Mouse (Mus musculus): ENCODE measurements around the gene Bcan. TPM values are rescaled to one million over a fixed set of nuclear protein-coding genes. Genes with fewer than 3 reads are reported as not detected.
A peak's percentile ranks its signal among the peaks of the same experiment; 100 is the strongest.

Gene Bcan
- polyA plus RNA-seq, 1 experiment from 2014 or later, result not detected

DNA sequence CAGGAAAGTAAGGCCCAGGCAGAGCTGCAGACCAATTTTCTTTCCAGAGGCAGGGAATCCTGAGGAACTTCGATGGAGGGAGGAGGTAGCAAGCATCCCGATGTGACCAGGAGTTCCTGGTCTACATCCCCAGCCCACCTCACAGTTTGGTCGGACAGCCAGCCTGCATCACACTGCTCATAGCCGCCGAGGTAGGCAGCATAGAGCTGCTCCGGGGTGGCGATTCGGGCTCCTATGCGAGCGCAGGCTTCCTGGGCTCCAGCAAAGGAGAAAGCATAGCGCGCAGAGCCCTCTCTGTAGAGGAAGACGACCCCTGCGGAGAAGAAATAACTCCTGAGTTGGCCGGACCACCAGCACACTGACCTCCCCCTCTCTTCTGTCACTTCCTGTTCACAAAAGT is 3.6 kb downstream of the Bcan start:
- Histone ChIP-seq H3K4me1 (ENCODE audit: insufficient read depth) (no peaks in the 10 kb centered on the region), H3K27me3 (ENCODE audit: insufficient read depth, low read length) (peaks cover 89% of the 10 kb centered on the region), H3K36me3 (ENCODE audit: insufficient read depth) (no peaks in the 10 kb centered on the region), H3K9me3 (ENCODE audit: low read depth, low read length) (no peaks in the 10 kb centered on the region), H3K9ac (no peak overlapping the region), H3K27ac (ENCODE audit: low read depth) (no peak overlapping the region), H3K4me3 (ENCODE audit: low read depth, low read length) (no peak overlapping the region; the same call in 1 of the 2 replicates), H3K4me2 (peak overlapping the region; percentile 58; the same call in 1 of the 2 replicates)
- no peak for TF ChIP-seq CTCF (IDR thresholded peaks at IDR 0.05; ENCODE audit: low read depth)
- WGBS, result 3% methylated on average over 15 of the region's 15 CpGs
- ATAC-seq (ENCODE audit: insufficient read depth), result no peak
- DNase-seq, result no peak

DNA sequence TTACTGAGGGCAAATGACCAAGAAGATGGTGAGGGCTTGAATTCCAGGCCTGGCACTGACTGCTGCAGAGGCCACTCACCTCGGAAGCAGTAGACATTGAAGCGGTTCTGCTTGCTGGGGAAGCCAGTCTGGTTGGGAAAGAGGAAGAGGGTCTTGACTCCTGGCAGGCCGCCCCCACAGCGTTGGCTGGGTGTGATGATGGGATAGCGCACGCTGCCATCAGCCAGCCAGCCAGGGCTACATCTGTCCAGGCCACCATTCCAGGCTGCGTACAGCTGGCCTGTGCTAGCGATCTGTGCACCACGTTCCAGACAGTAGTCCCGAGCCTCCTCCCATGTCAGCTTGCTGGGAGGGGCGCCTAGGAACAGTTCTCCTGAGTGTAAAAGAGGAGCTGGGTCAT is 4.7 kb downstream of the Bcan start:
- Histone ChIP-seq H3K27ac (ENCODE audit: low read depth) (no peak overlapping the region), H3K27me3 (ENCODE audit: insufficient read depth, low read length) (peaks cover 88% of the 10 kb centered on the region), H3K4me1 (ENCODE audit: insufficient read depth) (no peaks in the 10 kb centered on the region), H3K36me3 (ENCODE audit: insufficient read depth) (no peaks in the 10 kb centered on the region), H3K4me2 (no peak overlapping the region), H3K9me3 (ENCODE audit: low read depth, low read length) (no peaks in the 10 kb centered on the region), H3K9ac (no peak overlapping the region), H3K4me3 (ENCODE audit: low read depth, low read length) (no peak overlapping the region)
- no peak for ATAC-seq (ENCODE audit: insufficient read depth)
- DNase-seq, result no peak
- 23% methylated on average over 11 of the region's 11 CpGs for WGBS
- no peak for TF ChIP-seq CTCF (IDR thresholded peaks at IDR 0.05; ENCODE audit: low read depth)

DNA sequence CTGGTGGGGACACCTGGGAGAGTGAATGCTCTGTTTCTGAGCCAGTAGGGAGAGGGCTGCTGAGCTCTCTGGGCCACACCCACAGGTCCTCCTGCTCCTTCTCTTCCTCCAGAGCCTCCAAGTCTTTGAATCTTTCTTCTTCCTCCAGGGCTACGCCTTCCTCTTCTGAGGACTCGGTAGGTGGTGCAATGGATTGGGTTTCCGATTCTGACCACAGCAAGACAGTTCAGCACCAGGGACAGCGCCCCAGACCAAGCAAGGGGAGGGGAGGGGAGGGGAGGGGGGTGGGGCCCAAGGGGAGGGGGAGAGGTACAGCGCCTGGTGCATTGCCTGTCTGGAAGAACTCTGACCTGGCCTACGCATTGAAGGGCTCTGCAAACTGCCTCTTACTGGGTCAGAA is 6.6 kb downstream of the Bcan start:
- no peaks in the 10 kb centered on the region for H3K36me3 ChIP-seq (ENCODE audit: insufficient read depth)
- H3K27me3 ChIP-seq (ENCODE audit: insufficient read depth, low read length), result peaks cover 86% of the 10 kb centered on the region

DNA sequence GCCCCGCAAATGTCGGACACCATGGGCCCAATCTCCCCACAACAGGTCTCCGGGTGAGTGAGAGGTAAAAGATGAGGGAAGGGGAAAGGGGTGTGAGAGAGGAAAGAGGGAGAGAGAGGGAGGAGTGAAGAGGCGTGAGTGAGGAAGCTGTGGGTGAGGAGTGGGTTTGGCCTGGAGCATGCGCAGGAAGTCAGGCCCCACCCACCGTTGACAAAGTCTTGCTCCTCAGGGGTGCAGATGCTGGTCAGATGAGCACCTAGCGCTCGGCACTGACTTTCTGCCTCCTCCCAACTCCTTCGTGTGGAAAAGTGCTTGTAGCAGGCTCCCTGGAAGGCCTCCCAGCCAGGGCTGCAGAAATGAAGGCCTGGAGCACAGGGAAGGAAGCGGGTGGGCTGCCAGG is 10.1 kb downstream of the Bcan start:
- Histone ChIP-seq H3K27ac (ENCODE audit: low read depth) (no peak overlapping the region), H3K4me3 (ENCODE audit: low read depth, low read length) (no peak overlapping the region), H3K27me3 (ENCODE audit: insufficient read depth, low read length) (peaks cover 52% of the 10 kb centered on the region), H3K9ac (no peak overlapping the region), H3K4me1 (ENCODE audit: insufficient read depth) (peaks cover 15% of the 10 kb centered on the region), H3K4me2 (no peak overlapping the region), H3K9me3 (ENCODE audit: low read depth, low read length) (no peaks in the 10 kb centered on the region), H3K36me3 (ENCODE audit: insufficient read depth) (no peaks in the 10 kb centered on the region)
- WGBS, result 25% methylated on average over 10 of the region's 10 CpGs
- no peak for ATAC-seq (ENCODE audit: insufficient read depth)
- no peak for TF ChIP-seq CTCF (IDR thresholded peaks at IDR 0.05; ENCODE audit: low read depth)
- no peak for DNase-seq

More for the DNA sequence above, 6.6 kb downstream of the Bcan start:
- WGBS, result 3% methylated on average over 5 of the region's 6 CpGs
- H3K4me3 ChIP-seq (ENCODE audit: low read depth, low read length), result no peak overlapping the region
- no peak overlapping the region for H3K4me2 ChIP-seq
- no peaks in the 10 kb centered on the region for H3K9me3 ChIP-seq (ENCODE audit: low read depth, low read length)
- no peak for TF ChIP-seq CTCF (IDR thresholded peaks at IDR 0.05; ENCODE audit: low read depth)
- H3K4me1 ChIP-seq (ENCODE audit: insufficient read depth), result no peaks in the 10 kb centered on the region
- no peak overlapping the region for H3K27ac ChIP-seq (ENCODE audit: low read depth)
- ATAC-seq (ENCODE audit: insufficient read depth), result no peak
- no peak overlapping the region for H3K9ac ChIP-seq
- DNase-seq, result peak; percentile 82

DNA sequence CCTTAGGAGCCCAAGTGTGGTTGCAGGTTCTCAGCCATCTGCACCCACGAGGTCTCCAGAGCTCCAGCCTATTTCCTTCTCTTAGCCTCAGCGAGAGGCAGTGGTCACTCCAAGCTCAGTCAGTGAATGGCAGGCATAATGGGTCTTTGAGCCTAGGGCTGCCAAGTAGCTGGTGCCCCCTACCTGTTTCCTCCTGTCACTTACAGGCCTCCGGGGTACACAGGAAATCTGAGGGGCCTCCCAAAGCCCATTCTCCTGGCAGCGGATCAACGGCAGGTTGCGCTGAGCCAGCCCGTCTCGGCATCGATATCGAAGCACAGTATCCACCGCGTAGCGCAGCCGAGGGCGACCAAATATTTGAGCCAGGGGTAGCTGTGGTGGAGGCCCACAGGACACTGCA is 12.0 kb downstream of the Bcan start:
- 8% methylated on average over 15 of the region's 15 CpGs for WGBS
- Histone ChIP-seq H3K27me3 (ENCODE audit: insufficient read depth, low read length) (peaks cover 36% of the 10 kb centered on the region), H3K9ac (peak overlapping the region; percentile 24), H3K27ac (ENCODE audit: low read depth) (no peak overlapping the region), H3K4me1 (ENCODE audit: insufficient read depth) (peaks cover 30% of the 10 kb centered on the region), H3K9me3 (ENCODE audit: low read depth, low read length) (no peaks in the 10 kb centered on the region), H3K4me2 (peak overlapping the region; percentile 71), H3K36me3 (ENCODE audit: insufficient read depth) (no peaks in the 10 kb centered on the region), H3K4me3 (ENCODE audit: low read depth, low read length) (peak overlapping the region; percentile 30)
- ATAC-seq (ENCODE audit: insufficient read depth) (peak; percentile 1; the same call in 1 of the 2 replicates), DNase-seq (no peak)
- peak; percentile 31 for TF ChIP-seq CTCF (IDR thresholded peaks at IDR 0.05; ENCODE audit: low read depth)

DNA sequence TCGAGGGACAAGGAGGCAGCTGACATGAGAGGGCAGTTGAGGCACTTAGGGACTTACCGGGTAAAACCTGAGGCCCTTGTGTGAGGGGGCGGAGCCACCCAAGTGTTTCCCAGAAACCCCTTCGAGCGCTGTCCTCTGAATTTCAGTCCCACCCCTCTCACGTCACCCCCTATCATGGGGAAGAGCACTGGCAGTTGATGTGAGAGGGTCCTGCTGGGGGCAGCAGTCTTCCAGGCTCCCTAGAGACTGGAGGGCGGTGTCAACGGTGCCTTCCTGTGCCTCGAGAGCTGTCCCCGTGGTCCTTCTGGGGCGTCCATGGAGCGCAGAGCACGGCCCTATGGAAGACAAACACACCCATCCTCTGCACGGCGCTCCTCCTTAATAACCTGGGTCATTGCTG is 12.4 kb downstream of the Bcan start:
- no peaks in the 10 kb centered on the region for H3K36me3 ChIP-seq (ENCODE audit: insufficient read depth)
- peaks cover 32% of the 10 kb centered on the region for H3K27me3 ChIP-seq (ENCODE audit: insufficient read depth, low read length)
- 0% methylated on average over 15 of the region's 15 CpGs for WGBS
- peak overlapping the region; percentile 71 for H3K4me2 ChIP-seq
- H3K4me3 ChIP-seq (ENCODE audit: low read depth, low read length), result peak overlapping the region; percentile 30
- peaks cover 34% of the 10 kb centered on the region for H3K4me1 ChIP-seq (ENCODE audit: insufficient read depth)
- no peak overlapping the region for H3K27ac ChIP-seq (ENCODE audit: low read depth)
- H3K9me3 ChIP-seq (ENCODE audit: low read depth, low read length), result no peaks in the 10 kb centered on the region
- ATAC-seq (ENCODE audit: insufficient read depth) (peak; percentile 31), DNase-seq (peak; percentile 89)
- peak overlapping the region; percentile 24 for H3K9ac ChIP-seq
- TF ChIP-seq CTCF (IDR thresholded peaks at IDR 0.05; ENCODE audit: low read depth), result peak; percentile 30

DNA sequence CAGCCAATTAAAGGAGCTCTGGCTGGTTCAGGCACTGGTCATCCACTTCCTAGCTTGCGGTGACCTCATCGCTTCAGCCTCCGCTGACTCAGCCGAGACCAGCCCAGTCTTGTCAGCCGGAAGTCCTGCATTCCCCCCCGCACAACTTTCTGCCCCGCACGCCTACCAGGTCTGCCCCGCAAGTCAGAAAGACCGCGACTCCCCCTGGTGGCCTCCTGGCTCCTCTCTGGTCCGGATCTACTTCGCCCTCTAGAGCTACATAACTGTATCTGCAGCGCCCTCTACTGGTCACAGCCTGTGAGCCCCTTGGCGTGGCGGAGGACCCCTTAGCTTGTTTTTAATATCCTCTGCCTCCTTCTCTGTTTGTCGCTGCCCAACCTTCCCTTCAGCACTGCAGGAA is 13.2 kb downstream of the Bcan start:
- Histone ChIP-seq H3K4me1 (ENCODE audit: insufficient read depth) (peaks cover 42% of the 10 kb centered on the region), H3K4me2 (peak overlapping the region; percentile 71), H3K4me3 (ENCODE audit: low read depth, low read length) (peak overlapping the region; percentile 30), H3K27me3 (ENCODE audit: insufficient read depth, low read length) (peaks cover 29% of the 10 kb centered on the region), H3K9me3 (ENCODE audit: low read depth, low read length) (no peaks in the 10 kb centered on the region), H3K36me3 (ENCODE audit: insufficient read depth) (no peaks in the 10 kb centered on the region), H3K27ac (ENCODE audit: low read depth) (peak overlapping the region; percentile 78; the same call in 1 of the 2 replicates), H3K9ac (peak overlapping the region; percentile 24; the same call in 1 of the 2 replicates)
- TF ChIP-seq CTCF (IDR thresholded peaks at IDR 0.05; ENCODE audit: low read depth), result peak; percentile 100
- ATAC-seq (ENCODE audit: insufficient read depth), result peak; percentile 59
- WGBS, result under 1% methylated on average over 17 of the region's 17 CpGs
- peak; percentile 100 for DNase-seq
